Mouse (Mus musculus) hindbrain, embryonic 14.5 days (tissue): ENCODE data around the gene Actbl2. TPM values are rescaled to one million over a fixed set of nuclear protein-coding genes. Genes with fewer than 3 reads are reported as not detected.

Experiments used
- ATAC-seq: fragments of 200-750 bp; cut with Nextera tagmentation; 2 replicates; pipeline ENCODE4 v1.8.0; 2017; ENCODE audit warnings: moderate number of reproducible peaks, mild to moderate bottlenecking, moderate TSS enrichment, moderate library complexity; ENCODE audit not compliant: low FRiP score
- DNase-seq: peaks from one replicate; pipeline ENCODE4 v3.0.0-alpha.2; 2015; ENCODE audit warnings: low spot score
- H3K27ac ChIP-seq: fragments of 300-500 bp; sonication (generic); 2 replicates; pipeline ENCODE4 v1.5.1; 2014; ENCODE audit warnings: mild to moderate bottlenecking, moderate library complexity
- H3K27me3 ChIP-seq: fragments of 300-500 bp; sonication (generic); 2 replicates; pipeline ENCODE4 v1.6.1; 2014; ENCODE audit warnings: mild to moderate bottlenecking, low read length, mixed read lengths; ENCODE audit not compliant: control insufficient read depth, insufficient read depth
- H3K36me3 ChIP-seq: fragments of 300-500 bp; sonication (generic); replicated peaks from 2 replicates; pipeline ENCODE4 v1.6.1; 2014; ENCODE audit not compliant: control insufficient read depth, insufficient read depth
- H3K4me1 ChIP-seq: fragments of 300-500 bp; sonication (generic); replicated peaks from 2 replicates; pipeline ENCODE4 v1.6.1; 2014; ENCODE audit warnings: antibody characterized with exemption, low read length, mixed read lengths; ENCODE audit not compliant: control insufficient read depth, insufficient read depth
- H3K4me2 ChIP-seq: fragments of 300-500 bp; sonication (generic); replicated peaks from 2 replicates; pipeline ENCODE4 v1.6.1; 2014; ENCODE audit warnings: mild to moderate bottlenecking, moderate library complexity
- H3K4me3 ChIP-seq: fragments of 300-500 bp; sonication (generic); replicated peaks from 2 replicates; pipeline ENCODE4 v1.5.1; 2014; ENCODE audit warnings: mild to moderate bottlenecking, low read length
- H3K9ac ChIP-seq: fragments of 300-500 bp; sonication (generic); 2 replicates; pipeline ENCODE4 v1.6.1; 2014
- H3K9me3 ChIP-seq: fragments of 300-500 bp; sonication (generic); 2 replicates; pipeline ENCODE4 v1.6.1; 2016; ENCODE audit warnings: low read length; ENCODE audit not compliant: control insufficient read depth
- WGBS: fragments of 180-500 bp; shearing (Covaris S2); extraction: QIAGEN DNeasy Blood & Tissue Kit; methylation state at CpG from one replicate; pipeline ENCODE4 v1.1.7; 2014; 5-methylcytosine and 5-hydroxymethylcytosine counted together
- polyA plus RNA-seq: library from polyadenylated mRNA; unstranded; fragments of >200 nt; fragmentation: Nextera tagmentation; extraction: Ambion mirVana; gene quantifications from 2 replicates; pipeline ENCODE4 v1.2.1, GENCODE M21; 2014

The Actbl2 gene
- polyA plus RNA-seq, 1 experiment from 2014 or later, result 0.07 TPM

DNA sequence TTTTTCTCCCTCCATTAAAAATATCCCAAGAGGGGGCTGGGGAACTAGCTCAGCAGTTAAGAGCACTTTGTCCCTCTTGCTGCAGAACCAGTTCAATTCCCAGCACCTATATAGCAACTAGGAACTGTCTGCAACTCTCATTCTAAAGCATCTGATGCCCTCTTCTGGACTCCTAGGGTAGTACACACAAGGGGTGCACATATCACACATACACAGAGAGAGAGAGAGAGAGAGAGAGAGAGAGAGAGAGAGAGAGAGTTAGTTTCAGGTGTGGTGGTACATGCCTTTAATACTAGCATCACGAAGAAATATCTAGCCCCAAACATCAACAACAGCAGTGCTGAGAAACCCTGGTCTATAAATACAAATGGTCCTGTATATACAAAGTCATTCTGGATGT is 17.5 kb upstream of the Actbl2 start:
- Histone ChIP-seq H3K9ac (no peak overlapping the region), H3K9me3 (peaks cover 4% of the 10 kb centered on the region; the same call in 1 of the 2 replicates), H3K4me1 (no peaks in the 10 kb centered on the region), H3K27ac (no peak overlapping the region), H3K27me3 (no peaks in the 10 kb centered on the region), H3K4me2 (no peak overlapping the region), H3K4me3 (no peak overlapping the region), H3K36me3 (no peaks in the 10 kb centered on the region)
- DNase-seq (no peak), ATAC-seq (no peak)
- 87% methylated on average over 1 of the region's 1 CpGs for WGBS

DNA sequence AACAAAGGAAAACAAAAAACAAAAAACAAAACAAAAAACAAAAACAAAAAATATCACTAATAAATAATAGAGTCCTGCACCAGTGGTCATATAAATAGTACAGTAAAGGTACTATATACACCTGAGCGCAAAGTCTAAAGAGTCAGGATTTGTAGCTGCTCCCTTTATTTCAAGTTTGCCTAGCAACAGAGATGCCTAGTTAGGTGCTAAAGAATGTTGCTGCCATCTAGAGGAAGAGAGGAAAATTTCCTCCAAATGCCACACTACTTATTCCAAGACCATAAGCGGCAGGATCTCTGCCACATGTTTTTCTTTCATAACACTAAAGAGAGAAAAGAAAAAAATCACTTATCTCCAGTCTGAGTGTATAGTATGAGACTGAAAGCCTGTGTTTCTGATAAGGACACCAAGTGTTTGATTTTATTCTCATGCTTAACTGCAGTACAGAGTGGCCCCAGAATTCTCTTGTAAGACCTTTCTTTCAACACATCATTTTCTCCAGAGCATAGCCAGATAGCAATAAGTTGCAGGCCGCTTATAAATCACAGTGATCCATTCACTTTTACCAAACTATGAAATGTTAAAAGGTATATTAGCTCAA is 16.8 kb upstream of the Actbl2 start:
- no peak overlapping the region for H3K27ac ChIP-seq
- DNase-seq (peak; percentile 90), ATAC-seq (peak; percentile 64; the same call in 1 of the 2 replicates)
- WGBS, result 41% methylated on average over 3 of the region's 3 CpGs
- no peaks in the 10 kb centered on the region for H3K4me1 ChIP-seq
- no peak overlapping the region for H3K9ac ChIP-seq
- H3K9me3 ChIP-seq, result peaks cover 4% of the 10 kb centered on the region; the same call in 1 of the 2 replicates
- no peaks in the 10 kb centered on the region for H3K36me3 ChIP-seq
- H3K27me3 ChIP-seq, result no peaks in the 10 kb centered on the region
- H3K4me3 ChIP-seq, result no peak overlapping the region
- H3K4me2 ChIP-seq, result no peak overlapping the region

DNA sequence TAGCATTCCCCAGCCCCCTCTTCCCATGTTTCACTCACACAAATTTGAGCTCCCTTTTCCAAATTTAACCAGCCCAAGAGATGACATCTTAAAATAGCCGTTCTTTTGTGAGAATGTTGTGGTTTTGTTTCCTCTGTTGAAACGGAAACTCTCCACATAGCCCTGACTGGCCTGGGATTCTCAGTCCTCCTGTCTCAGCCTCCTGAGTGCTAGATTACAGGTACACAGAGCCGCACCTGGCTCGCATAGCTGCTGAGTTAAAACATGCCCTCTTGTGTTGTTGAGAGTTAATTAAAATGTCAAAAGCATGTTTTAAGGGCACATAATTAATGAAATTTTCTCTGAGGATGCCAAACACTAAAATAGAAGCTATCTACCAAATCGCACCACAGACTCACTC is 3.7 kb upstream of the Actbl2 start:
- Histone ChIP-seq H3K9me3 (no peaks in the 10 kb centered on the region), H3K4me2 (no peak overlapping the region), H3K4me3 (no peak overlapping the region), H3K27me3 (no peaks in the 10 kb centered on the region), H3K9ac (no peak overlapping the region), H3K27ac (no peak overlapping the region), H3K36me3 (no peaks in the 10 kb centered on the region), H3K4me1 (no peaks in the 10 kb centered on the region)
- DNase-seq (no peak), ATAC-seq (no peak)
- 87% methylated on average over 5 of the region's 5 CpGs for WGBS

DNA sequence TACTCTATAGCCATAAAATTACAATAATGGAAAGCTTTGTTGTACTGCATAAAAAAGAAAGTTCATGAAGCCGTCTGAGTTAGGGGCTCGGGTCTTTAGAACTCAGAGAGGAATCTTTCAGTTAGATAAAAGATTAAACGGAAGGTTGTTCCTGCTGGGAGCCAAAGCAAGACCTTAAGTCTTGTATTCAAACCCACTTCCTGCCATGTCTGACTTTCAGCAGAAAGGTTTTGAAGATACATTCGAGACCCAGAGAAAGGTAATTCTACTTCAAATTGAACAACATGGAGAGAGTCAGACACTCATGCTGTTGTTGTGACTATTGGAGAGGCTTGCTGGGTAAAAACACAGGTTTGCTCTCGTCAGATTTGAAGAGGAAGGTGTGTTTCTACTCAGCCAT is 3.0 kb upstream of the Actbl2 start:
- Histone ChIP-seq H3K27ac (no peak overlapping the region), H3K9me3 (no peaks in the 10 kb centered on the region)
- 49% methylated on average over 5 of the region's 5 CpGs for WGBS

DNA sequence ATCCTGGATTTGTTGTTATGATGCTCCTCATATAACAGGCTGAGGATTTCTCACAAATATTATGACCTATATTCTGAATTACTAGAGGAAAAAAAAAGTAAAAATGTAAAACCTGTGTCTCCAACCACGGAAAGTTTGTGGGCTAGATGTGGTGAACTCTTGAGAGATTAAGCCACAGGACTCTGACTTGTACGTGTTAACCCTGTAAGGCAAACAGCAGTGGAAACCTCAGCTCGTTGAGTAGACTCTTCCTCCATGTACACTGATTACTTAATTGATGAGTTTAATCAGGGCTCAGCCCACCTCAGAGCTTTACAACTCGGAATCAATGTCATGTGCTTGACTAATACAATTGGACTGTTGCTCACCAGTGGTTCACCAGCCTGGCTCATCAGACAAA is 3.2 kb downstream of the Actbl2 start:
- Histone ChIP-seq H3K4me3 (no peak overlapping the region), H3K9ac (no peak overlapping the region), H3K27ac (no peak overlapping the region), H3K4me2 (no peak overlapping the region), H3K36me3 (no peaks in the 10 kb centered on the region), H3K9me3 (no peaks in the 10 kb centered on the region), H3K27me3 (no peaks in the 10 kb centered on the region), H3K4me1 (no peaks in the 10 kb centered on the region)
- no peak for DNase-seq
- 77% methylated on average over 4 of the region's 4 CpGs for WGBS
- ATAC-seq, result no peak

More for the DNA sequence above, 3.0 kb upstream of the Actbl2 start:
- no peaks in the 10 kb centered on the region for H3K27me3 ChIP-seq
- DNase-seq (no peak), ATAC-seq (no peak)
- H3K4me2 ChIP-seq, result no peak overlapping the region
- no peak overlapping the region for H3K4me3 ChIP-seq
- no peak overlapping the region for H3K9ac ChIP-seq
- no peaks in the 10 kb centered on the region for H3K36me3 ChIP-seq
- no peaks in the 10 kb centered on the region for H3K4me1 ChIP-seq

DNA sequence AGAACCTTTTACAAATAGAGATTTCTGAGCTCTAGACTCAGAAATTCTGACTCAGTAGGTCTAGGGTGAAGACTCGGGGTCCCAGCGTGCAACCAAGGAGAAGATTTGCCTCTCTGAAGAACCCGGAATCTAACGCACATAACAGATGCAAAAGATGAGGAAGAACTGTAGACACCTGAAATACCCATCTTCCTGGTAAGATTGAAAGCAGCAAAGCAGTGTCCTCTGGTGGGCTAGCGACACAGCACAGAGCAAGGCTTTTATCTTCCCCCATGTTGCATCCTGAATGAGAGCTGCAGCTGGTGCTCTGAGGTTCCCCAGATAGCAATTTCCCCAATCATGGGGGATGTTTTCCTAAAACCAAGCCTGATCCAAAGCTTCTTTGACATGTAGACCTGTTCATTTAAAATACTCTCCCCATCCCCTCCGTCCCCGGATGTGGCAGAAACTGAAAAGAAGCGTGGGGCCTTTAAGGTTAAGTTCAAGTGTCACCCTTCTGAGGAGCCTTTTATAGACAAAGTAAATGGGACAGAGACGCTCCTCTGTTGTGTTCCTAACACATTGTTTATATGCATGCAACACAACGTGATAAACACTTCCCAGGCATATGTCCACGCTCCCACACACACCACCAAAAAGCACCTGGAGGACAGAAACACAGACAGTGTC is 3.7 kb downstream of the Actbl2 start:
- Histone ChIP-seq H3K4me3 (no peak overlapping the region), H3K9ac (no peak overlapping the region), H3K27ac (no peak overlapping the region), H3K4me2 (no peak overlapping the region), H3K4me1 (no peaks in the 10 kb centered on the region), H3K9me3 (no peaks in the 10 kb centered on the region), H3K36me3 (no peaks in the 10 kb centered on the region), H3K27me3 (no peaks in the 10 kb centered on the region)
- DNase-seq (no peak), ATAC-seq (no peak)
- 74% methylated on average over 11 of the region's 11 CpGs for WGBS

DNA sequence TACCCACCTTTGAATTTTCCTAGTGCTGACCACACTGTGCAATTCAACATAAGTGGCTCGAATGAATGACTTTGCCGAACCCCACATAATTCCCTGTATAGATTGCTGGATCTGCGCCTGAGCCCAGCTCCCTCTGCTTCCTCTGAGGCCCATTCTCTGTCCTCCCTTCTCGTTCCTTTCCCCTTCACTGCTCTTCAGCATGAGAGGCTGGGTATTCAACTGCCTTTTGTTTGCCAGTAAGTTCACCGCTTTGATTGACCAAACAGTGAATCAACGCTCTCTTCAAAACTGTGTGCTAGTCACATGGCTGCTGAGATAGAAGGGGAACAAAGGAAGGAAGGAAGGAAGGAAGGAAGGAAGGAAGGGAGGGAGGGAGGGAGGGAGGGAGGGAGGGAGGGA is 4.3 kb downstream of the Actbl2 start:
- H3K36me3 ChIP-seq, result no peaks in the 10 kb centered on the region
- no peaks in the 10 kb centered on the region for H3K9me3 ChIP-seq
- no peak overlapping the region for H3K9ac ChIP-seq
- H3K4me1 ChIP-seq, result no peaks in the 10 kb centered on the region
- no peaks in the 10 kb centered on the region for H3K27me3 ChIP-seq
- ATAC-seq, result no peak
- H3K27ac ChIP-seq, result no peak overlapping the region
- H3K4me2 ChIP-seq, result no peak overlapping the region
- H3K4me3 ChIP-seq, result no peak overlapping the region
- DNase-seq, result no peak
- WGBS, result 32% methylated on average over 6 of the region's 6 CpGs

DNA sequence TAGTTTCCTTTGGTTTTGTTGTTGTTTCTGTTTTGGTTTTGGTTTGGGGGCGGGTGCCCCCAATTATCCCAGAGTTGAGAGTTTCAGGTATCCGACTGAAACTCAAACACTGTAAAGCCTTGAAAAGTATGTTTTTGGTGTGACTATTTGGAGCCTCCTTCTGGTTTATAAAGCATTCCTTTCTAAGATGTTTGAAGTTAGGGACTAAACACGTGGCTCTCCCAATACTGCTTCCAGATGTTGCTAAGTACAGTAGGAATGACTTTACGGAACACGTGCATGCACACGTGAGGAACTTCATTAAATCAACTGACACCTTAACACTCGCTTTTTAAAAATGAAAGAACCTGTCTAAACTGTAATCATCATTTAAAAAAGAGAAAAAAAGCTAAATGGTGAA is 4.9 kb downstream of the Actbl2 start:
- Histone ChIP-seq H3K4me2 (no peak overlapping the region), H3K4me1 (no peaks in the 10 kb centered on the region), H3K9ac (no peak overlapping the region), H3K36me3 (no peaks in the 10 kb centered on the region), H3K27me3 (no peaks in the 10 kb centered on the region), H3K27ac (no peak overlapping the region), H3K9me3 (no peaks in the 10 kb centered on the region), H3K4me3 (no peak overlapping the region)
- DNase-seq (no peak), ATAC-seq (no peak)
- 87% methylated on average over 7 of the region's 7 CpGs for WGBS

DNA sequence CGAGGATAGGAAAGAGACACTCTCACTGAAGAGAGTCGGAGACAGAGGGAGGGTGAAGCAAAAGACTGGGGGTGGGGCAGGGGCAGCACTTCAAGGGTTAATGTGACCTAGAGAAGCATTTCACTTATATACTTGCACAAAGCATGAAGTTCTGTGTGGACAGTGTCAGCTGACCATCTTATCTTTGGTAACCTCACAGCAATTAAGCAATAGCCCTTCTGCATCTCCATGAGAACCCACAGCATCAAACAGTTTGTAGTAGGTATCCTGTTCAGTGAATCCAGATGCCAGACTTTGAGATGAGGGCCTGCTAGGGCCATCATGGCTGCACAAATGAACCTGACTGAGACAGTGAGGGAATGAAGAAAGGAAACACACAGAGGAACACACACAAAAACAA is 8.4 kb downstream of the Actbl2 start:
- Histone ChIP-seq H3K9me3 (no peaks in the 10 kb centered on the region), H3K9ac (no peak overlapping the region), H3K4me1 (0 out of 2 replicates have a peak, but pooled peaks cover 4% of the 10 kb centered on the region), H3K27ac (no peak overlapping the region), H3K36me3 (no peaks in the 10 kb centered on the region), H3K4me3 (no peak overlapping the region), H3K4me2 (no peak overlapping the region), H3K27me3 (no peaks in the 10 kb centered on the region)
- 85% methylated on average over 2 of the region's 2 CpGs for WGBS
- ATAC-seq (no peak), DNase-seq (no peak)
